Mouse (Mus musculus): ENCODE measurements around the gene Tmem163.

Gene Tmem163

GRCm38 (mm10) chr1:127679498-127680133, at the start of gene Tmem163:
Tmem163 (minus strand) TSS chr1:127679548.
- DNase-seq: peak; percentile 21 to 25

GRCm38 (mm10) chr1:127729096-127729495, 49.7 kb upstream of the Tmem163 start, which contains the start of gene Acmsd:
Acmsd (plus strand) TSS chr1:127729413.
- DNase-seq: peak in 1 of 2 experiments; percentile 27

DNA sequence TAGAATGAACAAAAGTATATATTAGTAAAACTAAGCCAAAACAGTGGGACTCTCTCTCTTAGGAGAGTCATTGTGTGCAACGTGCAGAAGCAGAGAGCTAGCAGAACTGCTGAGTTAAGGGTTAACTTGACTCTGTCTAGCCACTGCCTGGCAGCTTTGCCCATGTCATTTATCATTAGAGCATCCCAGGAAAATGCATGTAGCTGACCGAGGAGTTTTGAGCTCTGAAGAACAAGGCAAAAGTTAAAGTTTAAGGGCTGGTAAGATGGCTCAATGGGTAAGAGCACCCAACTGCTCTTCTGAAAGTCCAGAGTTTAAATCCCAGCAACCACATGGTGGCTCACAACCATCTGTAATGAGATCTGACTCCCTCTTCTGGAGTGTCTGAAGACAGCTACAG, 44.2 kb upstream of the Tmem163 start:
- DNase-seq: no peak

GRCm38 (mm10) chr1:127718290-127718689, 38.9 kb upstream of the Tmem163 start:
- DNase-seq: no peak

DNA sequence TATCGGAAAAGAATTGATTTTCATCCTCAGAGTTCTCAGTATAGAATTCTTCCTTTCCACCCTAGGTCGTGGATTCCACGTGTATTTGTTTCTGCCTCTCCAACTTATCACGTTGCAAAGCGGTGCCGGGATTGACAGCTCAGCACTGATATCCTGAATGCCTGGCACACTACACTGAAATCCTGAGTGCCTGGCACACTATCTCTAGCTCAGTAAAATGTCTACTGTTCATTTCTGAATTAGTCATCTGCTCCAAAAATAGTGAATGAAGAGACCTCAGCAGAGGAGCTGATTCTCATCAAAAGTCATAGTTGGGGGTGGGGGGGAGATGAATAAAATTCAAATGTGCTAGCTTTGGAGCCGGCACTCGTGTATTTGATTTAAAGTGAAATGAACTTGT, 37.1 kb upstream of the Tmem163 start:
- DNase-seq: no peak

- no peak for DNase-seq
These were observed 26.9 kb upstream of the Tmem163 start for GRCm38 (mm10) chr1:127706269-127706668.

DNA sequence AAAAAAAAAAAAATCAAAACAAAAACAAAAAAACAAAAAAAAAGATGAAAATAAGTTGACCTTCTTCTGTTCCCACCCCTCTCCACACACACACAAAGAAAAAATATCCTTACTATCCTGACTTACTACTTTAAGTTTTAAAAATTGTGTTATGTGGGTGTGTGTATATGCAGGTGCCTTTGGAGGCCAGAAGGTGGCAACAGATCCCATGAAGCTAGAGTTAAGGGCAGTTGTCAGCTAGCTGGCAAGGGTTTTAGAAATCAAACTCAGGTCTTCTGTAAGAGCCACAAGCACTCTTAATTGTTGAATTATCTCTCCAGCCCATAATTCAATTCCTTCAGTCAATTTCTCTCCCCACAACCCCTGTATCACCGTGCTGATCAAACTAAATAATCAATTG, 22.8 kb upstream of the Tmem163 start:
- DNase-seq: no peak

DNA sequence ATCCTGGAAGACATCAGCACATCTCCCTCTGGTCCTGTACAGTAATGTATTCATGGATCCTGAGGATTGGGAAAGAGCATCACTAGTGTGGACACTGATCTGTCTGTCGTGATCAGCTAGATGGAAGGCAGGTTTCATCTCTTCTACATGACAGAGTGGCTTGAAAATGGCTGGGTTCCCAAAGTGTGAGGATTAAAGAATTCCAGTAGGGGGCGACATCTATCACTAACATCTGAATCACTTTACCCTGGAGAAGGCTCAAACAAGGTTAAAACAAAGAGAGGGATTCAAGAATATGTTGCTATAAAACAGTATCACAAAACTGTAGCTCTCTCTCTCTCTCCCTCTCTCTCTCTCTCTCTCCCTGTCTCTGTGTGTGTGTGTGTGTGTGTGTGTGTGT, 17.2 kb upstream of the Tmem163 start:
- DNase-seq: no peak

GRCm38 (mm10) chr1:127677661-127678580, 1.4 kb downstream of the Tmem163 start:
- DNase-seq: peak; percentile 49 to 56

- DNase-seq: peak; percentile 14 to 20
These were observed 2.2 kb downstream of the Tmem163 start for GRCm38 (mm10) chr1:127677131-127677631.

GRCm38 (mm10) chr1:127676516-127677099, 2.7 kb downstream of the Tmem163 start:
- no peak for DNase-seq

DNA sequence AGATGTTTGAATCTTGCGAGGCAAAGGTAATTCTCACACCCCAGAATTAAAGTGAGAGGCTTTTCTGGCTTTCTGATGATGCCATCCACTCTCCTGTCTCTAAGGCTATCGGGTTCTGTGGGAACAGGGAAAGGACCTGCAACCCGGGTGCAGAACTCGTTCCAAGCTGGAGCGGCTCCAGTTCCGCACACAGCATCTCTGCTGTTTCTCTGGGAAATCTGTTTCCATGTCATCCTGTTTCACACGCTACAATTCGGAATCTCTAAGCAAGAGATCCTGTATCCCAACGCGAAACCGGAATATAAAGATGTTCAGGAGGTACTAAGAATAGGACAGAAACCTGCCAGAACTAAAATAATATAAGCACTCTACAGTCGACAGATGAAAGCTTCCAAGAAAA, 3.2 kb downstream of the Tmem163 start:
- no peak for DNase-seq

DNA sequence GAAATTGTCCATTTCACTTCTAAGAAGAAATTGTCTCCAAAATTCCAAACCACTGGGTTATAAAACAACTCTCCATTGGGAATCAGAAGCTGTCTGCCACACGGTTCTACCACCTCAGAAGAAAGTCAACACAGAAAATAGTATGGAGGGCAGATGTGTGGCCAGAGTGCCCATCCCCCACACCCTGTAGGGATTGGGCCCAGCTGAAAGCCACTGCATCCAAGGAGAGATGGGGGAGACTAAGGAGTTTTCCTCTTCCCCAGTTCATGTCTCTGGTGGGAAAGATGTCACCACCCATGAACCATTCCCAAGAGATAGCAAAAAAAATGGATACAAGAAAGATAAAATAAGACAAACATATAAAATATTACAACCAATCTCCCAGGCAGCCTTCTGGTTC, 4.1 kb downstream of the Tmem163 start:
- no peak for DNase-seq

- DNase-seq: peak; percentile 28 to 49
These were observed 5.9 kb downstream of the Tmem163 start for GRCm38 (mm10) chr1:127673221-127674050.

DNA sequence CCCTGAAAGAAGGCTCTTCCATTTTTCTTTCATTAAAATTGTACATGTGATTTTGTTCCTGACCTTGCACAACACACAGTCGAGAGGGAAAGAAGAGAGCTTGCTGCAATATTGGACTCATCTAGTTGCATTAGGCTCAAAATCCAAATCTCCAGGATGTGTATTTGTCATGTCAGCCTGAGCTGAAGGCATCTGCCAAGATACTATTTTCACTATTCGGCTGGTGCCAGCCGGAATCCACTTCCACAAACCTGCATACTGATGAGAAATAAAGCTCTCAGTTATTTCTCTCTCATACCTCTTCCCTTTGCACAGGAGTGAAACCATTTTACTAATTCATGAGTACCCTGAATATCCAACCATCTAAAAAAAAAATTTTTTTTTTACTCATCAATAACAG, 11.2 kb downstream of the Tmem163 start:
- DNase-seq: no peak

DNA sequence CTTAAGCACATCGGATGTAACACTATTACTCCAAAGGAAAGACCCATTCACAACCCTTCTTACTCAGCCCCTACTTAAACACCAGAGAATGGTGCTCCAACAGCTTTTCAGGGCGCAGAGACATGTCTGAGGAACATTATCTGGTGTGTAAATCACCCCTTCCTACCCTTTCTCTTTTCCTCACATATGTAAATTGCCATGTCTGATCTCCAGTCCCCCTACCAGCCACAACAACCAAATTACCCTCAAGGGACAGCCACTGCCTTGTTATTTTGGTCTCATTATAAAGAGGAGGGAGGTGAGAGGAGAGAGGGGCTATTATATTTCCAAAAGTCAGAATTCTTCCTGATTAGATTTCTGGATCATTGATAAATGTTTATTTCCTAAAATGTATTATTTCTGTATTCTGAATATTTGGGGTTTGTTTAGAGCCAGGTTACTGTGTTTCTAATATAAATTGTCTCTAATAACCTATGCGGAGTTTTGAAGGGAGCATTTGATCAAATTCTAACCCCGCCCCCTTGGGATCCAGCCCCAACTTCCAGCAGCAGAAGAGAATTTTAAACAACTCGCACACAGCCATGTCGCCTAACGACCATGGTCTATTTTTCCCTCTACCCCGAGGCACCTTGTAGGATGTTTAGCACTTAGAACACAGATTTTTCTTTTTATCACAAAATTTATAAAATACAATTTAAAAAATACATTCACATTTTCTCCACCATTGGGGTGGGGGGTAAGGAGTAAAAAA, 12.1 kb downstream of the Tmem163 start:
- DNase-seq: no peak

GRCm38 (mm10) chr1:127666221-127666620, 13.1 kb downstream of the Tmem163 start:
- no peak for DNase-seq

DNA sequence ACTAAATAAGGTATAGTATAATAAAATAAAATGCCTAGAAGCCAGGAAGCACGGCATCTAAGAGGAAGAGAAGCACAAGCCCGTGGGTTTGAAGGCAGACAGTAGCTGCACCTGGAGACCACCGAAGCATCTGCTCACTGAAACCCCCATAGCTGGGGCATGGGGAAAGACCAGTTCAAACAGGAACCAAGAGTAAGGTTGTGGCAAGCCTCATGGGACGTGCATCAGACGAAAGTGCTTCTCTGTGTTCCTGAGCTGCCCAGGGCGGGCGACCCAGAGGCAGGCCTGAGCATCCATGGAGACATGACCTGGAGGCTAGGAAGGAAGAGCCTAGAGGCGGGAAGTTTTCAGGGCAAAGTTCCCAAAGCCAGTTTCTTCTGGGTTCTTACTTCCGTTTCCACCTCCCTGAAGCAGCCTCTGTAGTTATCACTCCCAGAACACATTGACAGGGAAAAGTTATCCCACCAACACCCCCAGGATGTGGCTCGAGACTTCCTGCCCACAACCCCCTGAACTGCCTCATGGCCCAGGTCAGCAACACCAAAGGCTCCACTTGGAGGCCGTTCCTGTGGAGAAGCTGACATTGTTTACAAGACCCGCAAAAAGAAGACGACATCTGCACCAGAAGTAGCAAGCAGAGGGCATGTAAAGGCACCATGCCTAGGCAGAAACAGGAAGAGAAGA, 16.8 kb downstream of the Tmem163 start:
- no peak for DNase-seq

DNA sequence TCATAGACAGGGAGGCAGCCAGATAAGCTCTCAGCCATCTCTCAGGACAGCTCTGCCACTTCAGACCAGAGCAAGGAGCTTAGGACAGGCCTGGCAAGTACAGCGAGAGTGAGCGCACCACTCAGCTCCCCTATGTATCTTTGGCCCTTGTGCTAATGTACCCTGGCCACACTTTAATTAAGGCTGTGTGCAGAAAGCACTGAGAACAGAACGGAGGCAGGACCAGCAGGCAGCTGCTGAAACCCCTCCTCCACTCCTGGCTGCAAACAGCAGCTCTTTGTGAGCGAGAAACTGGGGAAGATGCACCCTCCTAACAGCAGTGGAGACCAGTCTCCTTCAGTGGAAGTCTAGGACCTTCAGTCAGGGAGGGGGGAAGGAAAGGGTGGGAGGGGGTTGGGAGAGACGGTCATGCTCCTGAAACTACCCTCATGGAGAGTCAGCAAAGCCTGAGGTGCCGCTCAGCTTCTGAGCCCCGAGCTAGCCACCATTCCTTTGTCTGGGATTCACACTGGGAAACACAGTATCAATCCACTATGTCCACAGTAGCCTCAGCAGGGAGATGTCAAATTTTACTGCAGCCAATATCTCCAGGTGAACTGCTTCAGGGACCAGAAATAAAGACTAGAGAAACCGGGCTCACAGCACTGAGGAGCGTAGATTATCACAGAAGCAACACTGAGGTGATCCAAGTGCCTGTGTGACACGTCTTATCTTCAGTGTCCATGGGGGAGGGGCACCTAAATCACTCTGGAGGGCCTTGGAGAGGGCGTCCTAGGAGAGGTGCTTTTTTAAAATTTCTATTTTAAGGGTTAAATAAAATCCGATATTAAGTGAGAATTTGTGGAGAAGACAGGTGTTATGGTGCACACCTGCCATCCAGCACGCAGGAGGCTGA, 18.0 kb downstream of the Tmem163 start:
- no peak for DNase-seq

- DNase-seq: no peak
These were observed 27.8 kb downstream of the Tmem163 start for GRCm38 (mm10) chr1:127651564-127651963.

All from lung, adult 18-20 months (tissue).